In the genomic region with DNA sequence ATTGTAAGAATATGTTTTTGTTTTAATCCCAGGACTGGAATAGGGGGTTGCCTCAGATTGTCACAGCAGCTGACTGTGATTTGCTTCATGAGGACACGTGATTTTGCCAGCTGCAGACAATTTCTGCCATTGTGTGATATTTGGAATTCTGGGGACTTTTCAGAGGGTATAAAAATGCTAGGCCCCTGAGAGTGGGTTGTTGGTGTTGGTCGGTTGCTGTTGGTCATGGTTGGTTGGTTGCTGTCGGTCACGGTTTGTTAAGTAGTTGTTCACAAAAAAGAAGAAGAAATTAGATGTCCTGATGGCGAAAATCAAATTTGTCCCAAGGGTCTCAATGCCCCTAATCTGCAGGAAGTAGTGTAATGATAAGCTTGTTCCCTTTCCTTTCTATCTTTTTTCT, we compare ENCODE assay signal across 26 mouse cellular contexts. TPM values are rescaled to one million over a fixed set of nuclear protein-coding genes. Genes with fewer than 3 reads are reported as not detected.
DNase-seq lines count a peak whose midpoint lies in the region; ATAC-seq and TF ChIP-seq lines count a peak whose summit lies in the region.
"Had no signal": no experiment of that assay in that cellular context is flagged by ENCODE, and none has a peak within 500 bp of the region (broad histone marks: within the 10 kb centered on the region; RNA-seq: fewer than 3 reads in every experiment).

No protein-coding gene starts in this region.

- no peak for TF ChIP-seq POLR2A in heart, adult 2 months (IDR thresholded peaks at IDR 0.05; ENCODE audit: insufficient read depth, low read depth, low read length)
- TF ChIP-seq POLR2A in spleen, adult 2 months (IDR thresholded peaks at IDR 0.05; ENCODE audit: low read depth, low read length): no peak
- TF ChIP-seq POLR2A in MEL (IDR thresholded peaks at IDR 0.05; ENCODE audit: control insufficient read depth in 1 of 2, insufficient read depth in 1 of 2, low read depth in 1 of 2, low read length in 2 of 2, poor library complexity in 1 of 2): no peak

- no peak for TF ChIP-seq RAD21 in MEL (IDR thresholded peaks at IDR 0.05; ENCODE audit: low read depth, low read length)

- H3K9ac ChIP-seq in heart, embryonic 13.5 days: no peak overlapping the region
- H3K9ac ChIP-seq in heart, adult 2 months (ENCODE audit: low read depth, low read length): no peak overlapping the region
- H3K9ac ChIP-seq in MEL (ENCODE audit: control insufficient read depth, low read depth, low read length, poor library complexity, severe bottlenecking): no peak overlapping the region
- H3K9ac ChIP-seq: embryonic facial prominence, embryonic 12.5 days; embryonic facial prominence, embryonic 15.5 days; forebrain, embryonic 12.5 days; forebrain, embryonic 15.5 days; hindbrain, embryonic 14.5 days had no signal

- H3K9me3 ChIP-seq in heart, embryonic 13.5 days: no peaks in the 10 kb centered on the region
- H3K9me3 ChIP-seq in MEL (replicated peaks; ENCODE audit: insufficient read depth, low read length): no peaks in the 10 kb centered on the region
- H3K9me3 ChIP-seq: embryonic facial prominence, embryonic 12.5 days; embryonic facial prominence, embryonic 15.5 days; forebrain, embryonic 12.5 days; forebrain, embryonic 15.5 days; G1E had no signal

- no peaks in the 10 kb centered on the region; the same call in 1 of the 2 replicates for H3K79me2 ChIP-seq in heart, adult 2 months (replicated peaks; ENCODE audit: control insufficient read depth, insufficient read depth, low read length)
- peaks cover 43% of the 10 kb centered on the region for H3K79me2 ChIP-seq in MEL (ENCODE audit: control insufficient read depth, insufficient read depth, low read length, poor library complexity)

- no peak overlapping the region for H3K4me3 ChIP-seq in heart, embryonic 13.5 days
- no peak overlapping the region for H3K4me3 ChIP-seq in heart, adult 2 months
- no peak overlapping the region for H3K4me3 ChIP-seq in spleen, adult 2 months (ENCODE audit: extremely low read depth, insufficient read depth, insufficient read length)
- H3K4me3 ChIP-seq in MEL (ENCODE audit: control insufficient read depth in 1 of 2, insufficient read depth in 1 of 2, low read depth in 2 of 2, low read length in 2 of 2): no peak overlapping the region
- H3K4me3 ChIP-seq: embryonic facial prominence, embryonic 12.5 days; embryonic facial prominence, embryonic 15.5 days; forebrain, embryonic 12.5 days; forebrain, embryonic 15.5 days had no signal

- H3K36me3 ChIP-seq in heart, embryonic 13.5 days: peaks cover 18% of the 10 kb centered on the region
- H3K36me3 ChIP-seq in heart, adult 2 months (ENCODE audit: control insufficient read depth, insufficient read depth, low read length): no peaks in the 10 kb centered on the region
- H3K36me3 ChIP-seq in spleen, adult 2 months (ENCODE audit: control insufficient read depth, insufficient read depth, low read length): peaks cover 7% of the 10 kb centered on the region
- peaks cover 30 to 37% of the 10 kb centered on the region in 2 experiments for H3K36me3 ChIP-seq in MEL (ENCODE audit: control insufficient read depth in 1 of 2, insufficient read depth in 2 of 2, low read length in 2 of 2)
- H3K36me3 ChIP-seq: embryonic facial prominence, embryonic 12.5 days; embryonic facial prominence, embryonic 15.5 days; forebrain, embryonic 12.5 days; forebrain, embryonic 15.5 days had no signal

- no peak overlapping the region for H3K4me2 ChIP-seq in heart, embryonic 13.5 days
- H3K4me2 ChIP-seq: embryonic facial prominence, embryonic 12.5 days; embryonic facial prominence, embryonic 15.5 days; forebrain, embryonic 12.5 days; forebrain, embryonic 15.5 days; hindbrain, embryonic 14.5 days had no signal

- TF ChIP-seq EP300 in heart, adult 2 months (IDR thresholded peaks at IDR 0.05; ENCODE audit: insufficient read depth, low read depth, low read length): no peak
- TF ChIP-seq EP300 in MEL (IDR thresholded peaks at IDR 0.05; ENCODE audit: low read depth in 1 of 2, low read length in 2 of 2): peak in 1 of 2 experiments; percentile 17; a peak in 1 of 4 replicates

- ATAC-seq in heart, embryonic 13.5 days (ENCODE audit: extremely low read depth, insufficient number of reproducible peaks, low FRiP score, low TSS enrichment): no peak
- ATAC-seq: forebrain, embryonic 15.5 days; hindbrain, postnatal 0 days; inflammation-experienced regulatory T-cells, adult 6 months; intestine, embryonic 16.5 days had no signal

- no peak for DNase-seq in heart, adult 2 months
- no peak for DNase-seq in spleen, adult 2 months (ENCODE audit: low read depth in 1 of 2, low spot score in 2 of 2)
- DNase-seq in spleen, postnatal 10 days (ENCODE audit: low spot score in 2 of 2): no peak
- DNase-seq in MEL (ENCODE audit: low read depth, low spot score): no peak
- no peak for DNase-seq in left cerebral cortex, adult 9 months (ENCODE audit: low spot score in 2 of 2)
- DNase-seq: adrenal gland, adult 2 months; adrenal gland, postnatal 14 days; cerebellum, adult 11 months; cerebellum, adult 2 months; cerebellum, adult 9-11 months; cerebellum, postnatal 25 days; gastrocnemius, postnatal 10 days; gastrocnemius, postnatal 36 days; heart, postnatal 14 days; heart, postnatal 4 days; kidney, adult 18-20 months had no signal

- peaks cover 9% of the 10 kb centered on the region; the same call in 1 of the 2 replicates for H3K4me1 ChIP-seq in heart, embryonic 13.5 days
- peaks cover 2% of the 10 kb centered on the region for H3K4me1 ChIP-seq in heart, adult 2 months (ENCODE audit: control insufficient read depth, insufficient read depth, low read length)
- H3K4me1 ChIP-seq in spleen, adult 2 months (ENCODE audit: control insufficient read depth, insufficient read depth, insufficient read length): peaks cover 23% of the 10 kb centered on the region
- H3K4me1 ChIP-seq in MEL (ENCODE audit: control insufficient read depth in 1 of 2, insufficient read depth in 2 of 2, low read length in 2 of 2): peaks cover 2 to 26% of the 10 kb centered on the region in 2 experiments
- H3K4me1 ChIP-seq: embryonic facial prominence, embryonic 12.5 days; embryonic facial prominence, embryonic 15.5 days; forebrain, embryonic 12.5 days; forebrain, embryonic 15.5 days had no signal

- no peak for TF ChIP-seq CTCF in heart, adult 2 months (IDR thresholded peaks at IDR 0.05)
- no peak for TF ChIP-seq CTCF in spleen, adult 2 months (IDR thresholded peaks at IDR 0.05; ENCODE audit: extremely low read depth, insufficient read depth, insufficient read length, insufficient replicate concordance)
- TF ChIP-seq CTCF in MEL (IDR thresholded peaks at IDR 0.05 in 2 of 3, conservative IDR thresholded peaks at IDR 0.05 in 1 of 3; ENCODE audit: control insufficient read depth in 1 of 3, insufficient read depth in 1 of 3, low read depth in 2 of 3, low read length in 3 of 3, poor library complexity in 1 of 3, severe bottlenecking in 1 of 3): no peak

- no peaks in the 10 kb centered on the region for H3K27me3 ChIP-seq in heart, embryonic 13.5 days (replicated peaks)
- no peaks in the 10 kb centered on the region for H3K27me3 ChIP-seq in heart, adult 2 months (ENCODE audit: control insufficient read depth, insufficient read depth, low read length)
- no peaks in the 10 kb centered on the region for H3K27me3 ChIP-seq in spleen, adult 2 months (ENCODE audit: control insufficient read depth, insufficient read depth, low read length)
- no peaks in the 10 kb centered on the region for H3K27me3 ChIP-seq in MEL (ENCODE audit: control insufficient read depth in 1 of 2, insufficient read depth in 2 of 2, low read length in 2 of 2)
- H3K27me3 ChIP-seq: embryonic facial prominence, embryonic 12.5 days; embryonic facial prominence, embryonic 15.5 days; forebrain, embryonic 12.5 days; forebrain, embryonic 15.5 days had no signal

- intact Hi-C loops in heart, adult 2 months (cut with DNase I): no loop called here

- peak overlapping the region; percentile 54; the same call in 1 of the 2 replicates for H3K27ac ChIP-seq in heart, embryonic 13.5 days (replicated peaks)
- H3K27ac ChIP-seq in heart, adult 2 months: no peak overlapping the region
- H3K27ac ChIP-seq in spleen, adult 2 months (ENCODE audit: insufficient read depth, low read length): peak overlapping the region; percentile 53; the same call in 1 of the 2 replicates
- H3K27ac ChIP-seq in MEL (ENCODE audit: control insufficient read depth, low read depth, low read length): no peak overlapping the region
- H3K27ac ChIP-seq: embryonic facial prominence, embryonic 12.5 days; embryonic facial prominence, embryonic 15.5 days; forebrain, embryonic 12.5 days; forebrain, embryonic 15.5 days; hindbrain, embryonic 14.5 days; hindbrain, postnatal 0 days had no signal

- WGBS in heart, embryonic 13.5 days: 78% methylated on average over 5 of the region's 5 CpGs
- 78% methylated on average over 5 of the region's 5 CpGs for WGBS in heart, adult 2 months
- 44% methylated on average over 5 of the region's 5 CpGs for WGBS in spleen, adult 2 months

TF ChIP-seq in MEL, 35 proteins besides CTCF, POLR2A, EP300 and RAD21:
- 0 out of 2 replicates have a peak, but pooled peaks have one; percentile 8 for TF ChIP-seq GATA1 (IDR thresholded peaks at IDR 0.05; ENCODE audit: low read depth, low read length)
- no peak for TF ChIP-seq KAT2A (conservative IDR thresholded peaks at IDR 0.05; ENCODE audit: low read depth, low read length)

RNA-seq across cellular contexts. Expression of a gene that starts 40.8 kb away (rescaled TPM):
- polyA plus RNA-seq in heart, embryonic 13.5 days (2015; fragmentation: Nextera tagmentation; extraction: Ambion mirVana): 15.1 and 17.2 TPM in 2 replicates
- total RNA-seq in heart, adult 2 months (2021): 10 to 100 TPM; 12.8 to 13.8 TPM
- 5.7 and 9.3 TPM in 2 replicates for polyA plus RNA-seq in heart, adult 2 months (2012; rRNA removed)
- polyA plus RNA-seq in spleen, adult 2 months (2012; rRNA removed): 12.2 and 12.5 TPM in 2 replicates
- 44.8 and 57.4 TPM in 2 replicates for total RNA-seq in MEL (2012; rRNA removed)
- 10 to 100 TPM in 1 of 2 experiments, not detected in 1; 61.1 TPM for polyA plus RNA-seq in MEL (2012; ENCODE audit: insufficient read depth in 1 of 2, insufficient read length in 2 of 2, low read depth in 1 of 2, low replicate concordance in 2 of 2, missing spikeins in 1 of 2)

Comparison
In these comparisons a context has a peak if more than half of its experiments do, and no peak if none do; other contexts are left out.
1. H3K27ac ChIP-seq: peak in heart, embryonic 13.5 days (single experiment) and spleen, adult 2 months (single experiment); none in heart, adult 2 months (single experiment) and MEL (single experiment).